Mouse (Mus musculus): ENCODE results near the gene Ptprn2. TPM values are rescaled to one million over a fixed set of nuclear protein-coding genes. Genes with fewer than 3 reads are reported as not detected.

The Ptprn2 gene
- polyA plus RNA-seq, 1 experiment: 0.37 TPM

DNA sequence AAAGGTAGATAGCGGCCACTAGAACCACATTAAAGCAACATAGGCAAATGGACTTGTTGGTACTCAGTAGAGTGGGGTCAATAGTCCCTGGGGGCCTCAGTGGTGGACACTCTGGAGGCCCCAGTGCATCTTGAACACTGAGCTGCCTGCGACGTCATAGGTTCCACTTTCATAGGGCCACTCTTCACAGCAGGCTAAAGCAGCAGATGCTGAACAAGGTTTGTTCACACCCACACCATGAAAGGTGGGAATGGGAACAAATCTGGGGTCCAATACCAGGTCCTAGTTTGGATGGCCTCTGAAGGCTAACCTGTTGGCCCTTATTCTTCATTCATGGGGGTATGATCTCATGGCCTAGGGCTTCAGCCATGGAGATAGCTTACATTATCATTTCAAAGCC is 641.6 kb downstream of the Ptprn2 start:
- Histone ChIP-seq H3K27me3 (ENCODE audit: control insufficient read depth, insufficient read depth, low read length, poor library complexity, severe bottlenecking) (no peaks in the 10 kb centered on the region), H3K27ac (ENCODE audit: insufficient read depth, low read length) (no peak overlapping the region), H3K36me3 (ENCODE audit: control insufficient read depth, insufficient read depth, low read length, poor library complexity, severe bottlenecking) (no peaks in the 10 kb centered on the region), H3K4me3 (ENCODE audit: low read depth, low read length) (no peak overlapping the region), H3K9me3 (replicated peaks; ENCODE audit: control insufficient read depth, insufficient read depth, low read length, poor library complexity, severe bottlenecking) (no peaks in the 10 kb centered on the region), H3K4me1 (ENCODE audit: control insufficient read depth, insufficient read depth, low read length) (no peaks in the 10 kb centered on the region), H3K9ac (ENCODE audit: low read depth, poor library complexity, severe bottlenecking) (no peak overlapping the region)
- TF ChIP-seq POLR2A (IDR thresholded peaks at IDR 0.05; ENCODE audit: insufficient read depth, low read length): no peak
- no peak for TF ChIP-seq EP300 (IDR thresholded peaks at IDR 0.05; ENCODE audit: insufficient read depth, low read depth, low read length)
- TF ChIP-seq CTCF (IDR thresholded peaks at IDR 0.05; ENCODE audit: low read depth, low read length): no peak

DNA sequence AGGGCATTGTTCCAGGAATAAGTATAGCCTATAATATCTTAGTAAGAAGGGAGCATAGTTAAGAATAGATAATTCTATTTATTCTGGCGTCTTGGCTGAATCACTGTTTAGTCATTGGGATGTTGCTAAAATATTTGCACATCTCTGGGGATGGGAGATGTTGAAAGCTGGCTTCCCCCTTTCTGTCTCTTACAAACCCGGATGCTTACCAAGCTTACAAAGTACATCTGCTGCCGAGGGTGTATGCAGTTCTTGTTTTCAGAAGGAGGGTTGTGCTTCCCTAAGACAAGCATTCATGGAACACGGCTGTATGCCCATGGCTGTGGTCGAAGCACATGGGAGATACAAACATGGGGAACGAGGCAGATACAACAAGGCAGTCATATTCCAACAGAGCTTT is 642.0 kb downstream of the Ptprn2 start:
- Histone ChIP-seq H3K4me1 (ENCODE audit: control insufficient read depth, insufficient read depth, low read length) (no peaks in the 10 kb centered on the region), H3K4me3 (ENCODE audit: low read depth, low read length) (no peak overlapping the region), H3K9ac (ENCODE audit: low read depth, poor library complexity, severe bottlenecking) (no peak overlapping the region), H3K9me3 (replicated peaks; ENCODE audit: control insufficient read depth, insufficient read depth, low read length, poor library complexity, severe bottlenecking) (no peaks in the 10 kb centered on the region), H3K27me3 (ENCODE audit: control insufficient read depth, insufficient read depth, low read length, poor library complexity, severe bottlenecking) (no peaks in the 10 kb centered on the region), H3K36me3 (ENCODE audit: control insufficient read depth, insufficient read depth, low read length, poor library complexity, severe bottlenecking) (no peaks in the 10 kb centered on the region), H3K27ac (ENCODE audit: insufficient read depth, low read length) (no peak overlapping the region)
- TF ChIP-seq EP300 (IDR thresholded peaks at IDR 0.05; ENCODE audit: insufficient read depth, low read depth, low read length) (no peak), CTCF (IDR thresholded peaks at IDR 0.05; ENCODE audit: low read depth, low read length) (no peak), POLR2A (IDR thresholded peaks at IDR 0.05; ENCODE audit: insufficient read depth, low read length) (no peak)

DNA sequence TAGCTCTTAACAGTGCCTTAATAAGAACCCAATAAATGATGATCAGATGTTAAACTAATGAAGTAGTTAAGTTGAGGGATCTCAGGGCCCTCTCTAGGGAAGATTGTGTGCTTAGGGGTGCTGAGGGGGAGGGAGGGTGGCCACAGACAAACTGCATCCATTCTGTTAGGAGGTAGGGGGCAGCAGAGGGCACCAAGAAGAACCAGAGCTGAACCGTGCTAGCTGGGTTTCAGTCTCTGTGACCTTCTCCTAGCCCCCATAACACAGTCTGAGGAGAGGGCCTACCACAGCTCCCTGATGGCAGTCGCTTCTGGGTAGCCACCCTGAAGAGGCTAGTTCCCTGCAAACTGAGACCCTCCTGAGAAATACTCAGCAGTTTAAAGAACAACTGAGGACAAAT is 646.6 kb downstream of the Ptprn2 start:
- H3K9me3 ChIP-seq (replicated peaks; ENCODE audit: control insufficient read depth, insufficient read depth, low read length, poor library complexity, severe bottlenecking): no peaks in the 10 kb centered on the region
- H3K9ac ChIP-seq (ENCODE audit: low read depth, poor library complexity, severe bottlenecking): no peak overlapping the region
- H3K4me1 ChIP-seq (ENCODE audit: control insufficient read depth, insufficient read depth, low read length): no peaks in the 10 kb centered on the region
- TF ChIP-seq EP300 (IDR thresholded peaks at IDR 0.05; ENCODE audit: insufficient read depth, low read depth, low read length): no peak
- TF ChIP-seq CTCF (IDR thresholded peaks at IDR 0.05; ENCODE audit: low read depth, low read length): peak; percentile 81
- no peak overlapping the region for H3K4me3 ChIP-seq (ENCODE audit: low read depth, low read length)
- H3K27ac ChIP-seq (ENCODE audit: insufficient read depth, low read length): no peak overlapping the region
- no peaks in the 10 kb centered on the region; the same call in 1 of the 2 replicates for H3K27me3 ChIP-seq (ENCODE audit: control insufficient read depth, insufficient read depth, low read length, poor library complexity, severe bottlenecking)
- H3K36me3 ChIP-seq (ENCODE audit: control insufficient read depth, insufficient read depth, low read length, poor library complexity, severe bottlenecking): no peaks in the 10 kb centered on the region

DNA sequence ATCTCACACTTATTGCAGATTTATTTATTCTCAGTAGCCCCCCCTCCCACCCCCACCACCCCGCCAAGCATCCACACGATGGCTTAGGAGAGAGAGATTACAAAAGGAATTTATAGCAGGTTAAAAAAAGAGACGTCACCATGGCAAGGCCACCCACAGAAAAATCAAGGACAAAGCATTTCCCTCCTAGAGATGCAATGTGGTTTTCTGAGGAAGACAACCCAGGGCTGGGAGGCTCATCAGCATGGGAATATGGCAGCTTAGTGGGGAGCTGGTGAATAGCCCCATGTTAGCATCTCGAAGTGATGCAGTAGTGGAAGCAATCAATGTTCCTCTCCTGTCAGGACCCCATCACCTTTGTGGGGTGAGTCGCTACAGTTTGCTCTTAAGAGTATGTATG is 649.7 kb downstream of the Ptprn2 start:
- no peak overlapping the region for H3K9ac ChIP-seq (ENCODE audit: low read depth, poor library complexity, severe bottlenecking)
- no peaks in the 10 kb centered on the region for H3K36me3 ChIP-seq (ENCODE audit: control insufficient read depth, insufficient read depth, low read length, poor library complexity, severe bottlenecking)
- TF ChIP-seq EP300 (IDR thresholded peaks at IDR 0.05; ENCODE audit: insufficient read depth, low read depth, low read length): no peak
- TF ChIP-seq POLR2A (IDR thresholded peaks at IDR 0.05; ENCODE audit: insufficient read depth, low read length): no peak
- no peak for TF ChIP-seq CTCF (IDR thresholded peaks at IDR 0.05; ENCODE audit: low read depth, low read length)
- H3K9me3 ChIP-seq (replicated peaks; ENCODE audit: control insufficient read depth, insufficient read depth, low read length, poor library complexity, severe bottlenecking): no peaks in the 10 kb centered on the region
- no peak overlapping the region for H3K4me3 ChIP-seq (ENCODE audit: low read depth, low read length)
- no peak overlapping the region for H3K27ac ChIP-seq (ENCODE audit: insufficient read depth, low read length)
- H3K4me1 ChIP-seq (ENCODE audit: control insufficient read depth, insufficient read depth, low read length): no peaks in the 10 kb centered on the region
- H3K27me3 ChIP-seq (ENCODE audit: control insufficient read depth, insufficient read depth, low read length, poor library complexity, severe bottlenecking): no peaks in the 10 kb centered on the region; the same call in 1 of the 2 replicates

DNA sequence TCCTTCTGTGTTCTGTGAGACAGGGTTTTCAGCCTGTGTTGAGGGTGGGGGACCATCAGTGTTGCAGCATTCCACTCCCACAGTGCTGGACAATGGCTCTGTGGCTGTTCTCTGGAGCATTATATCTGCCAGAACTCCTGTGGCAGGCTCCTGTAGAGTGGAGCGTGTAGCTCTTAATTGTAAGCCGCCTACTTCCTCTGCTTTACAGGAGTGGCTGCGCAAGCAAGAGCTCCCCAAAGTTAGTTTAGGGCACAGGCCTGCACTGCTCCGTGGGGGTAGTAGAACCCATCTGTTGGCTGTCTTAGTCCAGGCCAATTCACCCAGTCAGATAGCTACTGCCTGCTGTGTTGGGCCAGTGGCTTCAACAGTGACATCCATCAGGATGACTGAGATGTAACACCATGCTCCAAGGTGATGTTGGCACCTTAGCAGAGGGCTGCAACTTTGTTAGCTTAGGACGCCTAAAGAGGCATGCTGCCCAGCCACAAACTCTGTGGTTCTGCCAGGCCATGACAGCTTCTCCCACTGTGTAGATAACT is 651.0 kb downstream of the Ptprn2 start:
- H3K27ac ChIP-seq (ENCODE audit: insufficient read depth, low read length): no peak overlapping the region
- no peaks in the 10 kb centered on the region for H3K4me1 ChIP-seq (ENCODE audit: control insufficient read depth, insufficient read depth, low read length)
- no peak for TF ChIP-seq EP300 (IDR thresholded peaks at IDR 0.05; ENCODE audit: insufficient read depth, low read depth, low read length)
- TF ChIP-seq CTCF (IDR thresholded peaks at IDR 0.05; ENCODE audit: low read depth, low read length): no peak
- no peak for TF ChIP-seq POLR2A (IDR thresholded peaks at IDR 0.05; ENCODE audit: insufficient read depth, low read length)
- no peak overlapping the region for H3K9ac ChIP-seq (ENCODE audit: low read depth, poor library complexity, severe bottlenecking)
- no peaks in the 10 kb centered on the region for H3K9me3 ChIP-seq (replicated peaks; ENCODE audit: control insufficient read depth, insufficient read depth, low read length, poor library complexity, severe bottlenecking)
- no peaks in the 10 kb centered on the region for H3K36me3 ChIP-seq (ENCODE audit: control insufficient read depth, insufficient read depth, low read length, poor library complexity, severe bottlenecking)
- H3K4me3 ChIP-seq (ENCODE audit: low read depth, low read length): no peak overlapping the region
- no peaks in the 10 kb centered on the region; the same call in 1 of the 2 replicates for H3K27me3 ChIP-seq (ENCODE audit: control insufficient read depth, insufficient read depth, low read length, poor library complexity, severe bottlenecking)

DNA sequence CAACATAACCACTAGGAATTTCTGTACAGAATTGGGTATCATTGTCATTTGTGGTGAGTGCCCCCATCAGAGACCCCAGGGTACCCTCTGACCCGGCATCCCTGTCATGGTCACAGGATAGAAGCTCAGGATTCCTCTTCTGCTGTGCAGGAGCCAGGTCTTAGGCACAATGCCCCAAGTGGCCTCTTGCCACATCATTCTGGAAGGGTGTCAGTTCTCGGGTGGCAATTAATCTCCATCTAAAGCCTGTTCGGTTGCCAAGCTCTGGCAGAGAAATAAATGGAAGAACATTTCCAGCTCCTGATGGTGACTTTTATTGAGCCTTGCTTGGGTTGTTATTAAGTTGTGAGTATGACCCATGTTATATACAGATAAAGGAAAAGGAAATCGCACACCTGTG is 655.4 kb downstream of the Ptprn2 start:
- Histone ChIP-seq H3K36me3 (ENCODE audit: control insufficient read depth, insufficient read depth, low read length, poor library complexity, severe bottlenecking) (no peaks in the 10 kb centered on the region), H3K27me3 (ENCODE audit: control insufficient read depth, insufficient read depth, low read length, poor library complexity, severe bottlenecking) (no peaks in the 10 kb centered on the region), H3K9me3 (replicated peaks; ENCODE audit: control insufficient read depth, insufficient read depth, low read length, poor library complexity, severe bottlenecking) (no peaks in the 10 kb centered on the region), H3K4me3 (ENCODE audit: low read depth, low read length) (no peak overlapping the region), H3K4me1 (ENCODE audit: control insufficient read depth, insufficient read depth, low read length) (no peaks in the 10 kb centered on the region), H3K27ac (ENCODE audit: insufficient read depth, low read length) (no peak overlapping the region), H3K9ac (ENCODE audit: low read depth, poor library complexity, severe bottlenecking) (no peak overlapping the region)
- TF ChIP-seq POLR2A (IDR thresholded peaks at IDR 0.05; ENCODE audit: insufficient read depth, low read length) (no peak), CTCF (IDR thresholded peaks at IDR 0.05; ENCODE audit: low read depth, low read length) (no peak), EP300 (IDR thresholded peaks at IDR 0.05; ENCODE audit: insufficient read depth, low read depth, low read length) (no peak)

Measured in ES-Bruce4 (cell line).